Comparison of ENCODE assay signal across 7 mouse cellular contexts in the genomic region with DNA sequence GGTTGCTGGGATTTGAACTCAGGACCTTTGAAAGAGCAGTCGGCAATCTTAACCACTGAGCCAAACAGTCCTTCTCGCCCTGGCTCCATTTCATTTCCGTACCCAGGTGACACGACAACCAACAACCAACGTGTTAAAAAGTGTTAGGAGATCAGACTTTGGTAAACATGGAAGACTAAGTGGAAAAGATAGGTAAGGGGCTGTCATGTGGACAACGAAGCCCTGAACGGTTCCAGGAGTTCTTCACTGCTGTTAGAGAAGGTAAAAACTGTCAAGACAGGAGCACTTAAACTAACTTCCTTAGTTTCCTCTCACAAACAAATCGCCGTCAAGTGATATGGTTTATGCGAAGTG. TPM values are rescaled to one million over a fixed set of nuclear protein-coding genes. Genes with fewer than 3 reads are reported as not detected.
DNase-seq lines count a peak whose midpoint lies in the region; ATAC-seq and TF ChIP-seq lines count a peak whose summit lies in the region.

No protein-coding gene starts in this region.

- no peaks in the 10 kb centered on the region for H3K36me3 ChIP-seq in lung, embryonic 14.5 days (ENCODE audit: insufficient read depth)
- no peaks in the 10 kb centered on the region for H3K36me3 ChIP-seq in forebrain, embryonic 10.5 days (replicated peaks)
- H3K36me3 ChIP-seq in limb, embryonic 11.5 days (ENCODE audit: control insufficient read depth, insufficient read depth, low read length): no peaks in the 10 kb centered on the region

- peak overlapping the region; percentile 78 for H3K4me3 ChIP-seq in lung, embryonic 14.5 days (ENCODE audit: low read depth, low read length)
- peak overlapping the region; percentile 72 for H3K4me3 ChIP-seq in forebrain, embryonic 10.5 days
- H3K4me3 ChIP-seq in limb, embryonic 11.5 days (ENCODE audit: low read depth, low read length): peak overlapping the region; percentile 73
- peak overlapping the region; percentile 85 for H3K4me3 ChIP-seq in olfactory bulb, adult 2 months (ENCODE audit: insufficient read depth, low read depth, low read length)

- H3K9ac ChIP-seq in lung, embryonic 14.5 days: peak overlapping the region; percentile 82
- peak overlapping the region; percentile 67 for H3K9ac ChIP-seq in limb, embryonic 11.5 days (ENCODE audit: low read length)

- no peak for TF ChIP-seq CTCF in lung, embryonic 14.5 days (IDR thresholded peaks at IDR 0.05; ENCODE audit: low read depth)
- TF ChIP-seq CTCF in olfactory bulb, adult 2 months (IDR thresholded peaks at IDR 0.05; ENCODE audit: insufficient read depth, low read depth, low read length): no peak

- ATAC-seq in lung, embryonic 14.5 days (ENCODE audit: insufficient read depth): no peak
- 0 out of 2 replicates have a peak, but pooled peaks have one; percentile 7 for ATAC-seq in limb, embryonic 11.5 days (ENCODE audit: insufficient number of reproducible peaks, low FRiP score, low TSS enrichment, low read depth)

- H3K9me3 ChIP-seq in lung, embryonic 14.5 days (ENCODE audit: low read depth, low read length): no peaks in the 10 kb centered on the region
- H3K9me3 ChIP-seq in forebrain, embryonic 10.5 days: no peaks in the 10 kb centered on the region
- no peaks in the 10 kb centered on the region for H3K9me3 ChIP-seq in limb, embryonic 11.5 days (ENCODE audit: control insufficient read depth, low read length)

- no peak for TF ChIP-seq POLR2A in olfactory bulb, adult 2 months (IDR thresholded peaks at IDR 0.05; ENCODE audit: insufficient read depth, low read depth, low read length)

- WGBS in lung, embryonic 14.5 days: 22% methylated on average over 10 of the region's 10 CpGs
- 29% methylated on average over 10 of the region's 10 CpGs for WGBS in forebrain, embryonic 10.5 days
- WGBS in limb, embryonic 11.5 days: 27% methylated on average over 10 of the region's 10 CpGs
- 19% methylated on average over 10 of the region's 10 CpGs for WGBS in olfactory bulb, adult 2 months

- no peaks in the 10 kb centered on the region for H3K27me3 ChIP-seq in lung, embryonic 14.5 days (ENCODE audit: insufficient read depth, low read length)
- H3K27me3 ChIP-seq in forebrain, embryonic 10.5 days (ENCODE audit: poor library complexity, severe bottlenecking): no peaks in the 10 kb centered on the region
- H3K27me3 ChIP-seq in limb, embryonic 11.5 days (ENCODE audit: control insufficient read depth, insufficient read depth, low read length): no peaks in the 10 kb centered on the region

- no peaks in the 10 kb centered on the region for H3K4me1 ChIP-seq in lung, embryonic 14.5 days (ENCODE audit: insufficient read depth)
- peaks cover 19% of the 10 kb centered on the region for H3K4me1 ChIP-seq in forebrain, embryonic 10.5 days
- no peaks in the 10 kb centered on the region for H3K4me1 ChIP-seq in limb, embryonic 11.5 days (ENCODE audit: control insufficient read depth, insufficient read depth, low read length)
- peaks cover 3% of the 10 kb centered on the region; the same call in 1 of the 2 replicates for H3K4me1 ChIP-seq in olfactory bulb, adult 2 months (ENCODE audit: control insufficient read depth, insufficient read depth, low read length)

- H3K27ac ChIP-seq in lung, embryonic 14.5 days (ENCODE audit: low read depth): 0 out of 2 replicates have a peak overlapping the region, but pooled peaks have one; percentile 40
- H3K27ac ChIP-seq in forebrain, embryonic 10.5 days: peak overlapping the region; percentile 89
- H3K27ac ChIP-seq in limb, embryonic 11.5 days (replicated peaks; ENCODE audit: low read depth, low read length): no peak overlapping the region
- peak overlapping the region; percentile 43; the same call in 1 of the 2 replicates for H3K27ac ChIP-seq in olfactory bulb, adult 2 months (ENCODE audit: insufficient read depth, low read depth, low read length)

- no peak for DNase-seq in lung, embryonic 14.5 days
- no peak for DNase-seq in lung, postnatal 36 days
- no peak for DNase-seq in forebrain, embryonic 10.5 days (ENCODE audit: extremely low spot score, low spot score)
- no peak for DNase-seq in limb, embryonic 11.5 days (ENCODE audit: low spot score)
- DNase-seq in adrenal gland, postnatal 14 days: no peak
- DNase-seq in ovary, postnatal 36 days (ENCODE audit: low spot score): no peak

- peak overlapping the region; percentile 69 for H3K4me2 ChIP-seq in lung, embryonic 14.5 days
- peak overlapping the region; percentile 60 for H3K4me2 ChIP-seq in limb, embryonic 11.5 days (ENCODE audit: low read depth, severe bottlenecking)

RNA-seq across cellular contexts. Expression of a gene that starts 0.3 kb away (rescaled TPM):
- 3.8 and 4.4 TPM in 2 replicates for polyA plus RNA-seq in lung, embryonic 14.5 days (2014; fragmentation: Nextera tagmentation; extraction: Ambion mirVana)
- polyA plus RNA-seq in forebrain, embryonic 10.5 days (2016; fragmentation: Nextera tagmentation; extraction: Ambion mirVana): 1.8 and 2.2 TPM in 2 replicates
- polyA plus RNA-seq in limb, embryonic 11.5 days (2014; fragmentation: Nextera tagmentation; extraction: Ambion mirVana): 1.8 and 1.9 TPM in 2 replicates
- polyA plus RNA-seq in olfactory bulb, adult 2 months (2012; ENCODE audit: insufficient read depth, insufficient read length, low replicate concordance, missing spikeins): not detected in 2 replicates
- total RNA-seq in adrenal gland, postnatal 14 days (2021): 9.2 and 10.3 TPM in 2 replicates

RNA-seq across cellular contexts. Expression of a gene that starts 17.0 kb away (rescaled TPM):
- 9.8 and 10.0 TPM in 2 replicates for polyA plus RNA-seq in lung, embryonic 14.5 days (2014; fragmentation: Nextera tagmentation; extraction: Ambion mirVana)
- 11.6 and 11.9 TPM in 2 replicates for polyA plus RNA-seq in forebrain, embryonic 10.5 days (2016; fragmentation: Nextera tagmentation; extraction: Ambion mirVana)
- 12.5 and 12.8 TPM in 2 replicates for polyA plus RNA-seq in limb, embryonic 11.5 days (2014; fragmentation: Nextera tagmentation; extraction: Ambion mirVana)
- not detected in 2 replicates for polyA plus RNA-seq in olfactory bulb, adult 2 months (2012; ENCODE audit: insufficient read depth, insufficient read length, low replicate concordance, missing spikeins)
- total RNA-seq in adrenal gland, postnatal 14 days (2021): 16.0 and 17.5 TPM in 2 replicates

Comparison
In these comparisons a context has a peak if more than half of its experiments do, and no peak if none do; other contexts are left out.
1. RNA of a gene that starts 17.0 kb away (polyA plus RNA-seq): 12.5 to 12.8 TPM in limb, embryonic 11.5 days, 11.6 to 11.9 TPM in forebrain, embryonic 10.5 days and 9.8 to 10.0 TPM in lung, embryonic 14.5 days; not detected in olfactory bulb, adult 2 months; every median in the first group is over 10 times any median in the second.
2. Peak in every context shown above with its lines, with median percentiles within 50 percentile points of each other: H3K4me3 ChIP-seq.